17 mouse cellular contexts compared by ENCODE assay signal in genomic region chr1:150878421-150878820, GRCm38 (mm10).
A peak's percentile ranks its signal among the peaks of the same experiment; 100 is the strongest.
DNase-seq lines count a peak whose midpoint lies in the region; ATAC-seq and TF ChIP-seq lines count a peak whose summit lies in the region.
"Had no signal": no experiment of that assay in that cellular context is flagged by ENCODE, and none has a peak within 500 bp of the region (broad histone marks: within the 10 kb centered on the region; RNA-seq: fewer than 3 reads in every experiment).

No protein-coding gene starts in this region.

- H3K9ac ChIP-seq in lung, embryonic 14.5 days: no peak overlapping the region
- no peak overlapping the region for H3K9ac ChIP-seq in lung, embryonic 16.5 days (ENCODE audit: low read length)
- H3K9ac ChIP-seq: hindbrain, embryonic 14.5 days; kidney, embryonic 15.5 days; limb, embryonic 15.5 days; neural tube, embryonic 12.5 days had no signal

- WGBS in lung, embryonic 14.5 days: 27% methylated on average over 7 of the region's 7 CpGs
- WGBS in lung, adult 2 months: 39% methylated on average over 7 of the region's 7 CpGs
- 25% methylated on average over 7 of the region's 7 CpGs for WGBS in lung, embryonic 16.5 days

- H3K4me1 ChIP-seq in lung, embryonic 14.5 days (ENCODE audit: insufficient read depth): peaks cover 22% of the 10 kb centered on the region
- H3K4me1 ChIP-seq in lung, adult 2 months (ENCODE audit: control insufficient read depth, insufficient read depth, low read length): peaks cover 24% of the 10 kb centered on the region
- peaks cover 8% of the 10 kb centered on the region for H3K4me1 ChIP-seq in lung, embryonic 16.5 days (replicated peaks; ENCODE audit: control insufficient read depth, insufficient read depth, low read length)
- H3K4me1 ChIP-seq: neural tube, embryonic 12.5 days had no signal

- no peaks in the 10 kb centered on the region for H3K9me3 ChIP-seq in lung, embryonic 14.5 days (ENCODE audit: low read depth, low read length)
- H3K9me3 ChIP-seq in lung, embryonic 16.5 days (ENCODE audit: control insufficient read depth, low read length): no peaks in the 10 kb centered on the region
- H3K9me3 ChIP-seq: kidney, embryonic 15.5 days; limb, embryonic 15.5 days; neural tube, embryonic 12.5 days had no signal

- peak overlapping the region; percentile 3; the same call in 1 of the 2 replicates for H3K4me2 ChIP-seq in lung, embryonic 14.5 days
- H3K4me2 ChIP-seq in lung, embryonic 16.5 days (ENCODE audit: low read depth, low read length): no peak overlapping the region
- H3K4me2 ChIP-seq: hindbrain, embryonic 14.5 days; kidney, embryonic 15.5 days; limb, embryonic 15.5 days; neural tube, embryonic 12.5 days had no signal

- no peak for TF ChIP-seq POLR2A in lung, adult 2 months (IDR thresholded peaks at IDR 0.05; ENCODE audit: borderline replicate concordance, extremely low read depth, low read depth, low read length)

- DNase-seq in heart, adult 11 months: peak; percentile 83
- DNase-seq in heart, postnatal 25 days (ENCODE audit: low spot score): no peak
- DNase-seq in lung, embryonic 14.5 days: peak; percentile 73
- no peak for DNase-seq in lung, adult 2 months
- no peak for DNase-seq in adrenal gland, postnatal 14 days
- DNase-seq in cerebellum, adult 8-10 months: no peak
- DNase-seq in cerebellum, postnatal 10 days: no peak
- DNase-seq: adrenal gland, postnatal 25 days; gastrocnemius, postnatal 10 days; layer of hippocampus, postnatal 36 days; midbrain, embryonic 14.5 days; thymus, adult 2 months had no signal

- peak overlapping the region; percentile 58; the same call in 1 of the 2 replicates for H3K27ac ChIP-seq in lung, embryonic 14.5 days (ENCODE audit: low read depth)
- H3K27ac ChIP-seq in lung, embryonic 16.5 days (ENCODE audit: low read length): peak overlapping the region; percentile 53
- H3K27ac ChIP-seq: hindbrain, embryonic 14.5 days; kidney, embryonic 15.5 days; limb, embryonic 15.5 days; neural tube, embryonic 12.5 days had no signal

- no peaks in the 10 kb centered on the region for H3K36me3 ChIP-seq in lung, embryonic 14.5 days (ENCODE audit: insufficient read depth)
- H3K36me3 ChIP-seq in lung, embryonic 16.5 days (ENCODE audit: control insufficient read depth, insufficient read depth, low read length): no peaks in the 10 kb centered on the region
- H3K36me3 ChIP-seq: kidney, embryonic 15.5 days; limb, embryonic 15.5 days; neural tube, embryonic 12.5 days had no signal

- H3K4me3 ChIP-seq in lung, embryonic 14.5 days (ENCODE audit: low read depth, low read length): no peak overlapping the region
- H3K4me3 ChIP-seq in lung, adult 2 months (replicated peaks; ENCODE audit: extremely low read depth, low read depth, low read length): no peak overlapping the region
- no peak overlapping the region for H3K4me3 ChIP-seq in lung, embryonic 16.5 days (ENCODE audit: low read length)
- H3K4me3 ChIP-seq: kidney, embryonic 15.5 days; limb, embryonic 15.5 days; neural tube, embryonic 12.5 days had no signal

- intact Hi-C loops in heart, postnatal 25 days (cut with DNase I): no loop called here

- peak; percentile 67; the same call in 1 of the 2 replicates for ATAC-seq in lung, embryonic 14.5 days (ENCODE audit: insufficient read depth)
- ATAC-seq in lung, embryonic 16.5 days (ENCODE audit: low read depth): peak; percentile 75

- no peaks in the 10 kb centered on the region for H3K27me3 ChIP-seq in lung, embryonic 14.5 days (ENCODE audit: insufficient read depth, low read length)
- no peaks in the 10 kb centered on the region for H3K27me3 ChIP-seq in lung, embryonic 16.5 days (ENCODE audit: control insufficient read depth, insufficient read depth, low read depth, low read length)
- H3K27me3 ChIP-seq: kidney, embryonic 15.5 days; limb, embryonic 15.5 days; neural tube, embryonic 12.5 days had no signal

- no peak for TF ChIP-seq CTCF in lung, embryonic 14.5 days (IDR thresholded peaks at IDR 0.05; ENCODE audit: low read depth)
- TF ChIP-seq CTCF in lung, adult 2 months (IDR thresholded peaks at IDR 0.05; ENCODE audit: insufficient read depth, low read length): no peak

Comparison
In these comparisons a context has a peak if more than half of its experiments do, and no peak if none do; other contexts are left out.
1. DNase-seq: peak in heart, adult 11 months (single experiment) and lung, embryonic 14.5 days (single experiment); none in heart, postnatal 25 days (single experiment), lung, adult 2 months (single experiment), adrenal gland, postnatal 14 days (single experiment), cerebellum, adult 8-10 months (single experiment) and cerebellum, postnatal 10 days (0 of 2).